Mouse (Mus musculus) naive thymus-derived CD4-positive, alpha-beta T cell, adult 5 months (primary cell): ENCODE measurements around the gene Gm4779. TPM values are rescaled to one million over a fixed set of nuclear protein-coding genes. Genes with fewer than 3 reads are reported as not detected.

Experiments
- polyA plus RNA-seq: library from polyadenylated mRNA; unstranded; fragments of 100-300 nt; shearing (Covaris generic); gene quantifications from one replicate; pipeline ENCODE4 v1.2.1, GENCODE M21; 2017

The Gm4779 gene
- 0.37 TPM for polyA plus RNA-seq

DNA sequence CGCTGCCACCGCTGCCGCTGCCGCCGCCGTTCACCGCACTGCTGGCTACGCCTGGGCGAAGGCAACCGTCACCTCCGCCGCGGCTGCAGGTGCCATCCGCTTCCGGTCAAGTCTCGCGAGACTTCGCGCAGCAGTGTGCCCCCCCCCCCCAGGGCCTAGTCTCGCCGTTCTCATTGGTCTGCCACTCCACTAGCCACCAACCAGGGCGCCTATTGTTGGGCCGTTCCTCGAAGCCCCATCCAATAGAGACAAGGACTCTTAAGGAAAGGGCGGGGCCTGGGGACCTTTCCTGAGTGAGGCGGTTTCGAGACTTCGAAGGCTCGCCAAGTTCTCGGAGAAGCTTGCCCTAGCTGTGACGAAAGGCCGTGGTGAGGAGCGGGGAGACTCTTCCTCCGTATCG, at the start of gene Gm4779, which contains the start of gene 8030474K03Rik:
Gene Gm4779 (minus strand): TSS at position 82 of the 400 bp plus-strand sequence.
Gene 8030474K03Rik (plus strand): TSS at position 315 of the 400 bp plus-strand sequence.

Other genes with a start within 250 kb of the Gm4779 start
- gene Ogt, start 154.4 kb downstream of the Gm4779 start, polyA plus RNA-seq = 180 TPM
- gene Cxcr3, start 60.2 kb downstream of the Gm4779 start, polyA plus RNA-seq = 0.46 TPM
- gene 8030474K03Rik, start 233 bp upstream of the Gm4779 start, polyA plus RNA-seq = not detected
- gene Nhsl2, start 55.0 kb upstream of the Gm4779 start, polyA plus RNA-seq = 0.21 TPM